Mouse (Mus musculus): ENCODE data around the gene Krit1.
"Not testable (repeated sequence)": the region's sequence is repeated elsewhere in the genome, so short reads cannot be mapped to it uniquely, and the experiment has no call there.

DNA sequence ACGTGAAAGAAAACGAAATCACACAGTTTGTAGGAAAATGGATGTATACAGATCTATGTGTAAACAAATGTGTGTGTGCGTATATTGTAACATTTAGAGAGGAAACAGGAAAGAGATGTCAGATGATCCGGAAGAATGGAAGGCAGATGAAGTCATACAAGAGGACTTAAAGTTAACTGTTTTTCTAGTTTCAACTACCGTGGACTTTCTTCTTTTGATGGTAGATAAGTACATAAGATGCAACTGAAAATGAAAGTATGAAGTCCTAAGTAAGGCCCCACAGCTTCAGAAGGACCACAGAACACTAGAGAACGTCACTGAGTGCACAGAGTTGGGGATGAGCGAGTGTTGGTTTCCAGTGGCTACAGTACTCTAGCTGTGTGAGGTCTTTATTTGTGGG, 83.9 kb downstream of the Krit1 start:
- not testable (repeated sequence) for TF ChIP-seq CTCF (IDR thresholded peaks at IDR 0.05); POLR2A (IDR thresholded peaks at IDR 0.05; ENCODE audit: insufficient read depth, low read depth, low read length); EP300 (IDR thresholded peaks at IDR 0.05; ENCODE audit: insufficient read depth, low read depth, low read length)

Measured in heart, adult 2 months (tissue).